Comparison of ENCODE assay signal across 8 mouse cellular contexts in genomic region chr11:84880465-84880961, GRCm38 (mm10). TPM values are rescaled to one million over a fixed set of nuclear protein-coding genes. Genes with fewer than 3 reads are reported as not detected.
A peak's percentile ranks its signal among the peaks of the same experiment; 100 is the strongest.
DNase-seq lines count a peak whose midpoint lies in the region; ATAC-seq and TF ChIP-seq lines count a peak whose summit lies in the region.

No protein-coding gene starts in this region.

- peak overlapping the region; percentile 90 for H3K4me2 ChIP-seq in forebrain, postnatal 0 days (ENCODE audit: low read depth)
- peak overlapping the region; percentile 84 for H3K4me2 ChIP-seq in hindbrain, embryonic 11.5 days (replicated peaks; ENCODE audit: low read depth, low read length)
- peak overlapping the region; percentile 91 for H3K4me2 ChIP-seq in limb, embryonic 15.5 days
- H3K4me2 ChIP-seq in midbrain, embryonic 14.5 days (ENCODE audit: low read length), result peak overlapping the region; percentile 92
- H3K4me2 ChIP-seq in stomach, postnatal 0 days (replicated peaks; ENCODE audit: low read depth), result peak overlapping the region; percentile 93

- H3K27ac ChIP-seq in forebrain, postnatal 0 days (ENCODE audit: low read depth, low read length), result peak overlapping the region; percentile 69
- H3K27ac ChIP-seq in hindbrain, embryonic 11.5 days (ENCODE audit: low read depth, low read length), result peak overlapping the region; percentile 84
- H3K27ac ChIP-seq in limb, embryonic 15.5 days, result peak overlapping the region; percentile 93
- H3K27ac ChIP-seq in midbrain, embryonic 14.5 days (replicated peaks; ENCODE audit: low read depth, low read length), result peak overlapping the region; percentile 88
- H3K27ac ChIP-seq in stomach, postnatal 0 days (replicated peaks), result peak overlapping the region; percentile 92

- peaks cover 5% of the 10 kb centered on the region; the same call in 1 of the 2 replicates for H3K4me1 ChIP-seq in forebrain, postnatal 0 days (ENCODE audit: insufficient read depth)
- peaks cover 3% of the 10 kb centered on the region; the same call in 1 of the 2 replicates for H3K4me1 ChIP-seq in hindbrain, embryonic 11.5 days (replicated peaks; ENCODE audit: control insufficient read depth, insufficient read depth, low read length)
- H3K4me1 ChIP-seq in limb, embryonic 15.5 days, result peaks cover 19% of the 10 kb centered on the region
- H3K4me1 ChIP-seq in midbrain, embryonic 14.5 days (ENCODE audit: control insufficient read depth, insufficient read depth, low read length), result peaks cover 9% of the 10 kb centered on the region; the same call in 1 of the 2 replicates
- H3K4me1 ChIP-seq in stomach, postnatal 0 days (replicated peaks; ENCODE audit: control insufficient read depth, insufficient read depth), result no peaks in the 10 kb centered on the region; the same call in none of the 2 replicates

- H3K9me3 ChIP-seq in forebrain, postnatal 0 days (ENCODE audit: low read length), result no peaks in the 10 kb centered on the region
- no peaks in the 10 kb centered on the region for H3K9me3 ChIP-seq in hindbrain, embryonic 11.5 days (ENCODE audit: control insufficient read depth, low read length)
- H3K9me3 ChIP-seq in limb, embryonic 15.5 days, result no peaks in the 10 kb centered on the region
- H3K9me3 ChIP-seq in midbrain, embryonic 14.5 days (ENCODE audit: control insufficient read depth, low read length), result no peaks in the 10 kb centered on the region
- no peaks in the 10 kb centered on the region for H3K9me3 ChIP-seq in stomach, postnatal 0 days (ENCODE audit: control insufficient read depth, low read length)

- no peaks in the 10 kb centered on the region for H3K27me3 ChIP-seq in forebrain, postnatal 0 days (ENCODE audit: insufficient read depth, low read length)
- no peaks in the 10 kb centered on the region for H3K27me3 ChIP-seq in hindbrain, embryonic 11.5 days (ENCODE audit: control insufficient read depth, insufficient read depth, low read length)
- H3K27me3 ChIP-seq in limb, embryonic 15.5 days, result no peaks in the 10 kb centered on the region
- no peaks in the 10 kb centered on the region for H3K27me3 ChIP-seq in midbrain, embryonic 14.5 days (ENCODE audit: control insufficient read depth, insufficient read depth, low read length)
- no peaks in the 10 kb centered on the region for H3K27me3 ChIP-seq in stomach, postnatal 0 days (ENCODE audit: control insufficient read depth, insufficient read depth, low read length)

- DNase-seq in layer of hippocampus, postnatal 25 days (ENCODE audit: extremely low spot score in 1 of 2, low spot score in 1 of 2), result peak; percentile 10 to 22
- no peak for DNase-seq in layer of hippocampus, adult 18-20 months (ENCODE audit: low spot score in 2 of 2)
- DNase-seq in cerebellum, adult 11-12 months, result peak; percentile 64
- DNase-seq in forebrain, postnatal 0 days, result no peak
- DNase-seq in hindbrain, embryonic 11.5 days (ENCODE audit: low spot score), result peak; percentile 73
- DNase-seq in midbrain, embryonic 14.5 days, result peak; percentile 64
- DNase-seq in stomach, postnatal 0 days (ENCODE audit: low spot score), result peak; percentile 77

- under 1% methylated on average over 24 of the region's 24 CpGs for WGBS in forebrain, postnatal 0 days
- WGBS in hindbrain, embryonic 11.5 days, result under 1% methylated on average over 24 of the region's 24 CpGs
- WGBS in limb, embryonic 15.5 days, result 0% methylated on average over 24 of the region's 24 CpGs
- WGBS in midbrain, embryonic 14.5 days, result under 1% methylated on average over 24 of the region's 24 CpGs
- WGBS in stomach, postnatal 0 days, result under 1% methylated on average over 23 of the region's 24 CpGs

- peak; percentile 40; the same call in 1 of the 2 replicates for TF ChIP-seq CTCF in forebrain, postnatal 0 days (IDR thresholded peaks at IDR 0.05; ENCODE audit: low read depth)
- TF ChIP-seq CTCF in stomach, postnatal 0 days (IDR thresholded peaks at IDR 0.05; ENCODE audit: low read depth), result peak; percentile 63

- no peak; the same call in 1 of the 2 replicates for ATAC-seq in forebrain, postnatal 0 days
- peak; percentile 58 for ATAC-seq in hindbrain, embryonic 11.5 days (ENCODE audit: low FRiP score)
- peak; percentile 30 for ATAC-seq in limb, embryonic 15.5 days (ENCODE audit: insufficient number of reproducible peaks, low FRiP score, low TSS enrichment, low read depth)
- ATAC-seq in midbrain, embryonic 14.5 days (ENCODE audit: low FRiP score, low TSS enrichment), result peak; percentile 7; the same call in 1 of the 2 replicates
- peak; percentile 78 for ATAC-seq in stomach, postnatal 0 days (ENCODE audit: low FRiP score, low TSS enrichment)

- H3K9ac ChIP-seq in forebrain, postnatal 0 days, result peak overlapping the region; percentile 69
- H3K9ac ChIP-seq in hindbrain, embryonic 11.5 days (ENCODE audit: low read depth, low read length), result peak overlapping the region; percentile 89
- H3K9ac ChIP-seq in limb, embryonic 15.5 days, result peak overlapping the region; percentile 79
- H3K9ac ChIP-seq in midbrain, embryonic 14.5 days (replicated peaks; ENCODE audit: low read length), result peak overlapping the region; percentile 82
- H3K9ac ChIP-seq in stomach, postnatal 0 days (ENCODE audit: low read length), result peak overlapping the region; percentile 81

- peak overlapping the region; percentile 87 for H3K4me3 ChIP-seq in forebrain, postnatal 0 days (ENCODE audit: low read depth, low read length)
- H3K4me3 ChIP-seq in hindbrain, embryonic 11.5 days (ENCODE audit: low read depth, low read length), result peak overlapping the region; percentile 84
- peak overlapping the region; percentile 93 for H3K4me3 ChIP-seq in limb, embryonic 15.5 days
- peak overlapping the region; percentile 92 for H3K4me3 ChIP-seq in midbrain, embryonic 14.5 days (replicated peaks; ENCODE audit: low read depth, low read length)
- H3K4me3 ChIP-seq in stomach, postnatal 0 days (ENCODE audit: low read depth, low read length), result peak overlapping the region; percentile 84

- H3K36me3 ChIP-seq in forebrain, postnatal 0 days (ENCODE audit: insufficient read depth), result peaks cover 21% of the 10 kb centered on the region; the same call in 1 of the 2 replicates
- no peaks in the 10 kb centered on the region for H3K36me3 ChIP-seq in hindbrain, embryonic 11.5 days (ENCODE audit: control insufficient read depth, insufficient read depth, low read length)
- peaks cover 25% of the 10 kb centered on the region for H3K36me3 ChIP-seq in limb, embryonic 15.5 days
- H3K36me3 ChIP-seq in midbrain, embryonic 14.5 days (ENCODE audit: control insufficient read depth, insufficient read depth, low read length), result peaks cover 24% of the 10 kb centered on the region
- H3K36me3 ChIP-seq in stomach, postnatal 0 days (ENCODE audit: control insufficient read depth, insufficient read depth, low read length), result peaks cover 9% of the 10 kb centered on the region; the same call in 1 of the 2 replicates

- TF ChIP-seq EP300 in stomach, postnatal 0 days (optimal IDR thresholded peaks at IDR 0.05), result no peak

RNA-seq across cellular contexts. Expression of gene Pigw, which starts 0.4 kb away (rescaled TPM):
- 1 to 10 TPM; 7.1 to 8.5 TPM for total RNA-seq in layer of hippocampus, postnatal 25 days (2021)
- total RNA-seq in layer of hippocampus, adult 18-20 months (2021), result 1 to 10 TPM; 7.1 to 7.5 TPM
- 2.8 and 3.3 TPM in 2 replicates for total RNA-seq in forebrain, postnatal 0 days (2014; rRNA removed)
- 1.3 and 2.3 TPM in 2 replicates for polyA plus RNA-seq in forebrain, postnatal 0 days (2015; fragmentation: Nextera tagmentation; extraction: Ambion mirVana)
- 3.8 and 4.0 TPM in 2 replicates for polyA plus RNA-seq in hindbrain, embryonic 11.5 days (2014; fragmentation: Nextera tagmentation; extraction: Ambion mirVana)
- polyA plus RNA-seq in limb, embryonic 15.5 days (2015; fragmentation: Nextera tagmentation; extraction: Ambion mirVana), result 1.8 and 2.5 TPM in 2 replicates
- polyA plus RNA-seq in midbrain, embryonic 14.5 days (2014; fragmentation: Nextera tagmentation; extraction: Ambion mirVana), result 3.4 and 4.1 TPM in 2 replicates
- 1.8 and 2.4 TPM in 2 replicates for polyA plus RNA-seq in stomach, postnatal 0 days (2015; fragmentation: Nextera tagmentation; extraction: Ambion mirVana)

RNA-seq across cellular contexts. Expression of gene Myo19, which starts 0.6 kb away (rescaled TPM):
- 10 to 100 TPM in 1 of 2 experiments, 1 to 10 TPM in 1; 6.8 to 10.1 TPM for total RNA-seq in layer of hippocampus, postnatal 25 days (2021)
- total RNA-seq in layer of hippocampus, adult 18-20 months (2021), result 1 to 10 TPM; 7.4 to 7.9 TPM
- 7.5 TPM in 2 replicates for total RNA-seq in forebrain, postnatal 0 days (2014; rRNA removed)
- 3.0 and 3.6 TPM in 2 replicates for polyA plus RNA-seq in forebrain, postnatal 0 days (2015; fragmentation: Nextera tagmentation; extraction: Ambion mirVana)
- polyA plus RNA-seq in hindbrain, embryonic 11.5 days (2014; fragmentation: Nextera tagmentation; extraction: Ambion mirVana), result 7.2 and 7.7 TPM in 2 replicates
- polyA plus RNA-seq in limb, embryonic 15.5 days (2015; fragmentation: Nextera tagmentation; extraction: Ambion mirVana), result 9.9 and 11.6 TPM in 2 replicates
- polyA plus RNA-seq in midbrain, embryonic 14.5 days (2014; fragmentation: Nextera tagmentation; extraction: Ambion mirVana), result 5.4 and 6.2 TPM in 2 replicates
- polyA plus RNA-seq in stomach, postnatal 0 days (2015; fragmentation: Nextera tagmentation; extraction: Ambion mirVana), result 5.7 and 7.3 TPM in 2 replicates

RNA-seq across cellular contexts. Expression of gene Ggnbp2, which starts 9.9 kb away (rescaled TPM):
- total RNA-seq in layer of hippocampus, postnatal 25 days (2021), result 10 to 100 TPM; 76.5 to 90.6 TPM
- total RNA-seq in layer of hippocampus, adult 18-20 months (2021), result 10 to 100 TPM; 80.6 to 88.2 TPM
- total RNA-seq in forebrain, postnatal 0 days (2014; rRNA removed), result 58.4 and 70.8 TPM in 2 replicates
- polyA plus RNA-seq in forebrain, postnatal 0 days (2015; fragmentation: Nextera tagmentation; extraction: Ambion mirVana), result 47.6 and 68.2 TPM in 2 replicates
- 77.1 and 77.3 TPM in 2 replicates for polyA plus RNA-seq in hindbrain, embryonic 11.5 days (2014; fragmentation: Nextera tagmentation; extraction: Ambion mirVana)
- polyA plus RNA-seq in limb, embryonic 15.5 days (2015; fragmentation: Nextera tagmentation; extraction: Ambion mirVana), result 63.8 and 64.8 TPM in 2 replicates
- 69.3 and 71.9 TPM in 2 replicates for polyA plus RNA-seq in midbrain, embryonic 14.5 days (2014; fragmentation: Nextera tagmentation; extraction: Ambion mirVana)
- 40.6 and 44.5 TPM in 2 replicates for polyA plus RNA-seq in stomach, postnatal 0 days (2015; fragmentation: Nextera tagmentation; extraction: Ambion mirVana)

RNA-seq across cellular contexts. Expression of gene Znhit3, which starts 35.7 kb away (rescaled TPM):
- 10 to 100 TPM; 28.1 to 31.0 TPM for total RNA-seq in layer of hippocampus, postnatal 25 days (2021)
- total RNA-seq in layer of hippocampus, adult 18-20 months (2021), result 10 to 100 TPM; 29.3 to 30.0 TPM
- 40.0 and 50.7 TPM in 2 replicates for total RNA-seq in forebrain, postnatal 0 days (2014; rRNA removed)
- polyA plus RNA-seq in forebrain, postnatal 0 days (2015; fragmentation: Nextera tagmentation; extraction: Ambion mirVana), result 83.9 and 96.1 TPM in 2 replicates
- polyA plus RNA-seq in hindbrain, embryonic 11.5 days (2014; fragmentation: Nextera tagmentation; extraction: Ambion mirVana), result 68.5 and 71.5 TPM in 2 replicates
- polyA plus RNA-seq in limb, embryonic 15.5 days (2015; fragmentation: Nextera tagmentation; extraction: Ambion mirVana), result 51.1 and 51.6 TPM in 2 replicates
- polyA plus RNA-seq in midbrain, embryonic 14.5 days (2014; fragmentation: Nextera tagmentation; extraction: Ambion mirVana), result 61.7 and 65.1 TPM in 2 replicates
- 27.9 and 28.6 TPM in 2 replicates for polyA plus RNA-seq in stomach, postnatal 0 days (2015; fragmentation: Nextera tagmentation; extraction: Ambion mirVana)

RNA-seq across cellular contexts. Expression of gene Dhrs11, which starts 51.7 kb away (rescaled TPM):
- 1 to 10 TPM; 4.6 to 6.6 TPM for total RNA-seq in layer of hippocampus, postnatal 25 days (2021)
- total RNA-seq in layer of hippocampus, adult 18-20 months (2021), result 1 to 10 TPM; 5.3 to 5.8 TPM
- 4.8 and 8.3 TPM in 2 replicates for total RNA-seq in forebrain, postnatal 0 days (2014; rRNA removed)
- polyA plus RNA-seq in forebrain, postnatal 0 days (2015; fragmentation: Nextera tagmentation; extraction: Ambion mirVana), result 7.8 TPM in 2 replicates
- polyA plus RNA-seq in hindbrain, embryonic 11.5 days (2014; fragmentation: Nextera tagmentation; extraction: Ambion mirVana), result 12.4 and 15.2 TPM in 2 replicates
- polyA plus RNA-seq in limb, embryonic 15.5 days (2015; fragmentation: Nextera tagmentation; extraction: Ambion mirVana), result 12.8 and 14.3 TPM in 2 replicates
- 5.8 and 6.7 TPM in 2 replicates for polyA plus RNA-seq in midbrain, embryonic 14.5 days (2014; fragmentation: Nextera tagmentation; extraction: Ambion mirVana)
- polyA plus RNA-seq in stomach, postnatal 0 days (2015; fragmentation: Nextera tagmentation; extraction: Ambion mirVana), result 10.7 and 12.3 TPM in 2 replicates

Comparison
In these comparisons a context has a peak if more than half of its experiments do, and no peak if none do; other contexts are left out.
1. DNase-seq: peak in layer of hippocampus, postnatal 25 days (2 of 2), cerebellum, adult 11-12 months (single experiment), hindbrain, embryonic 11.5 days (single experiment), midbrain, embryonic 14.5 days (single experiment) and stomach, postnatal 0 days (single experiment); none in layer of hippocampus, adult 18-20 months (0 of 2) and forebrain, postnatal 0 days (single experiment).
2. Peak in every context shown above with its lines, with median percentiles within 50 percentile points of each other: H3K27ac ChIP-seq, H3K4me2 ChIP-seq, H3K4me3 ChIP-seq and H3K9ac ChIP-seq.